Mouse (Mus musculus): ENCODE measurements around the gene Psmd4. TPM values are rescaled to one million over a fixed set of nuclear protein-coding genes. Genes with fewer than 3 reads are reported as not detected.

The Psmd4 gene
- 213 and 271 TPM in 2 replicates for polyA plus RNA-seq (2015; fragmentation: Nextera tagmentation; extraction: Ambion mirVana)

DNA sequence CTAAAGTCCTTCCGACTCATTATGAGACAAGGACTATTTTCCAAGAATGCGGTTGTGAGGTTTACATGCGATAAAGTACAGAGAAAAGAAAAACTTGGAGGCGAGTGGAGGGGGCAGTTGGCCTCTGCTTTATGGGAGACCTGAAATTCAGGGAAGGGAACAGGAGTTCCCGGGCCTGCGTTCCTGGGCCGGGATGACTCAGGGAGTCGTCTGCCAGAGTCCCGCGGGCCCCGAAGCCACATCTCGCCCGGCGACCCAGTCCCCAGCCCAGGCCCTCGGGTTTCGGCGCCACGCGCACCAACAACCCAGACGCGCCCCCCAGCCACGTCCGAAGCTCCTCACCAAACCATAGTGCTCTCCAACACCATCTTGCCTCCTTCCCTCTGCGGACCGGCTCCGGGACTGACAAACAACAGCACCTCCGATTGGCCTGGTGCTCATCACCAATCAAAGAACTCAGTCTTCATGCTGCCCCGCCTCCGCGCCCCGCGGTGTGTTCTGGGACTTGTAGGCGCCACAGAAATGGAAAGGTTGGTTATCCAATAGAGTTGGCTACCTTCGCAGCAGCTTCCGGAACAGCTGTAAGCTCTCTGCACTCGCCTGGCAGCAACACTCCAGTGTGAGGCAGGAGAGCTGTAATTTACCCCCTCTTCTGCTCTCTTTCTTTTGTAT is at the start of gene Psmd4:
Psmd4 (minus strand) TSS at position 449 of the 672 bp plus-strand sequence.

DNA sequence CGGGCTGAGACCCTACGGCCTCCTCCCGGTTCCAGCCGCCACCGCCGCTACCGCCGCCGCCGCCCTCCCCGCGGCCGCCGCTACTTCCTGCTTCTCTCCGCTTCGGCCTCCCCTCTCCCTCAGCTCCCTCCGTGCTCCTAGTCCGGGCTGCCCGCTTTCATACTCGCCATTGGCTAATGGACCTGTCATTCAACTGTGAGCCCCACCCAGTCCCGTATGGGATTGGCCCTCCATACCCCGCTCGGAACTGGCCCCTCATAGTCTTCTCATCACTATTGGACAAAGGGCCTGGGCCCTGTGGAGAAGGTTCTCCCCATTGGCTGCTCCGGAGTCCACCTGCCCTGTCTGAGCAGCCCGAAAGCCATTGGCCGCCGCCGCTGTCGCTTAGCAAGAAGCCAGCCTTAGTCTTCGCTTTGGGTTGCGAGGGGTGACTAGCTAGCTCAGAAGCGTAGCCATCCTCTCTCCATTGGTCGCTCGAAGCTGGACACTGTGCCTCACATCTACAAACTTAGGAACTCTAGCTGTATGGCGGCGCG is 27.0 kb downstream of the Psmd4 start, which contains the start of gene Zfp687:
Zfp687 (minus strand) TSS at position 112 of the 536 bp plus-strand sequence.

Small RNA genes within 50 kb of the gene (microRNA-seq; reads per million reads assigned to microRNA genes)
- gene Mir7013 (ENCODE audit: borderline replicate concordance, insufficient number of aligned reads), result 1.1 reads per million

Other genes starting within 250 kb of the Psmd4 start
- 7.1 and 11.5 TPM in 2 replicates for gene Pogz, start 205.0 kb downstream of the Psmd4 start, polyA plus RNA-seq (2015; fragmentation: Nextera tagmentation; extraction: Ambion mirVana)
- gene Psmb4, start 155.7 kb downstream of the Psmd4 start, polyA plus RNA-seq (2015; fragmentation: Nextera tagmentation; extraction: Ambion mirVana), result 330 and 355 TPM in 2 replicates
- 36.1 and 55.8 TPM in 2 replicates for gene Selenbp1, start 109.6 kb downstream of the Psmd4 start, polyA plus RNA-seq (2015; fragmentation: Nextera tagmentation; extraction: Ambion mirVana)
- gene Rfx5, start 88.5 kb downstream of the Psmd4 start, polyA plus RNA-seq (2015; fragmentation: Nextera tagmentation; extraction: Ambion mirVana), result 3.1 and 6.2 TPM in 2 replicates
- gene Pi4kb, start 67.9 kb downstream of the Psmd4 start, polyA plus RNA-seq (2015; fragmentation: Nextera tagmentation; extraction: Ambion mirVana), result 12.5 and 16.0 TPM in 2 replicates
- 10.9 and 19.5 TPM in 2 replicates for gene Zfp687, start 27.2 kb downstream of the Psmd4 start, polyA plus RNA-seq (2015; fragmentation: Nextera tagmentation; extraction: Ambion mirVana)
- 15.8 and 23.0 TPM in 2 replicates for gene Pip5k1a, start 64.3 kb upstream of the Psmd4 start, polyA plus RNA-seq (2015; fragmentation: Nextera tagmentation; extraction: Ambion mirVana)
- gene Vps72, start 68.4 kb upstream of the Psmd4 start, polyA plus RNA-seq (2015; fragmentation: Nextera tagmentation; extraction: Ambion mirVana), result 76.7 and 105 TPM in 2 replicates
- gene Tmod4, start 81.9 kb upstream of the Psmd4 start, polyA plus RNA-seq (2015; fragmentation: Nextera tagmentation; extraction: Ambion mirVana), result 0.25 and 0.83 TPM in 2 replicates
- 51.9 and 69.5 TPM in 2 replicates for gene Scnm1, start 91.4 kb upstream of the Psmd4 start, polyA plus RNA-seq (2015; fragmentation: Nextera tagmentation; extraction: Ambion mirVana)
- gene Lysmd1, start 91.5 kb upstream of the Psmd4 start, polyA plus RNA-seq (2015; fragmentation: Nextera tagmentation; extraction: Ambion mirVana), result 15.2 and 15.3 TPM in 2 replicates
- 5.8 and 6.8 TPM in 2 replicates for gene Tnfaip8l2, start 99.7 kb upstream of the Psmd4 start, polyA plus RNA-seq (2015; fragmentation: Nextera tagmentation; extraction: Ambion mirVana)
- 4.7 and 6.3 TPM in 2 replicates for gene Sema6c, start 117.8 kb upstream of the Psmd4 start, polyA plus RNA-seq (2015; fragmentation: Nextera tagmentation; extraction: Ambion mirVana)
- gene Gabpb2, start 175.3 kb upstream of the Psmd4 start, polyA plus RNA-seq (2015; fragmentation: Nextera tagmentation; extraction: Ambion mirVana), result 2.8 and 3.5 TPM in 2 replicates
- gene Cdc42se1, start 186.1 kb upstream of the Psmd4 start, polyA plus RNA-seq (2015; fragmentation: Nextera tagmentation; extraction: Ambion mirVana), result 57.9 and 95.8 TPM in 2 replicates
- gene Mllt11, start 189.6 kb upstream of the Psmd4 start, polyA plus RNA-seq (2015; fragmentation: Nextera tagmentation; extraction: Ambion mirVana), result 18.0 and 49.5 TPM in 2 replicates
- gene Gm128, start 199.0 kb upstream of the Psmd4 start, polyA plus RNA-seq (2015; fragmentation: Nextera tagmentation; extraction: Ambion mirVana), result 0.20 and 0.50 TPM in 2 replicates
- gene Bnipl, start 208.6 kb upstream of the Psmd4 start, polyA plus RNA-seq (2015; fragmentation: Nextera tagmentation; extraction: Ambion mirVana), result not detected in 2 replicates
- gene Mindy1, start 238.7 kb upstream of the Psmd4 start, polyA plus RNA-seq (2015; fragmentation: Nextera tagmentation; extraction: Ambion mirVana), result 66.6 and 126 TPM in 2 replicates
- 16.3 and 23.8 TPM in 2 replicates for gene Prune1, start 239.5 kb upstream of the Psmd4 start, polyA plus RNA-seq (2015; fragmentation: Nextera tagmentation; extraction: Ambion mirVana)

Data from adrenal gland, postnatal 0 days (tissue).